Mouse (Mus musculus) G1E (cell line): Measurements from ENCODE around the gene Nes. TPM values are rescaled to one million over a fixed set of nuclear protein-coding genes. Genes with fewer than 3 reads are reported as not detected.

Experiments
- ATAC-seq: 2 replicates; pipeline ENCODE4 v1.8.0; 2016; ENCODE audit warnings: mild to moderate bottlenecking; ENCODE audit not compliant: insufficient number of reproducible peaks, poor library complexity, low FRiP score, severe bottlenecking; ENCODE audit errors: extremely low read depth
- DNase-seq: peaks from one replicate; pipeline ENCODE4 v3.0.0; 2012; ENCODE audit warnings: low spot score
- H3K27me3 ChIP-seq: 2 replicates; pipeline ENCODE4 v1.6.1; 2012; ENCODE audit warnings: mild to moderate bottlenecking, low read length, inconsistent platforms; ENCODE audit not compliant: insufficient read depth
- H3K36me3 ChIP-seq: replicated peaks from 2 replicates; pipeline ENCODE3; 2012; ENCODE audit warnings: mild to moderate bottlenecking, inconsistent platforms
- H3K4me1 ChIP-seq: 2 replicates; pipeline ENCODE4 v1.6.1; 2012; ENCODE audit warnings: low read depth, low read length, inconsistent platforms, mixed read lengths; ENCODE audit not compliant: insufficient read depth
- H3K4me3 ChIP-seq: 2 replicates; pipeline ENCODE4 v1.5.1; 2012; ENCODE audit warnings: low read depth, mild to moderate bottlenecking, inconsistent platforms, low read length, moderate library complexity, mixed read lengths
- H3K9me3 ChIP-seq: replicated peaks from 2 replicates; pipeline ENCODE4 v1.6.1; 2012; ENCODE audit warnings: inconsistent platforms
- CTCF ChIP-seq: IDR thresholded peaks from 2 replicates; pipeline ENCODE4 v1.5.1; 2012; ENCODE audit warnings: low read depth, low read length, inconsistent platforms, mixed read lengths
- GATA1 ChIP-seq: IDR thresholded peaks from 2 replicates; pipeline ENCODE4 v1.6.1; 2012; ENCODE audit warnings: borderline replicate concordance, low read length, inconsistent platforms, mixed read lengths
- GATA2 ChIP-seq: IDR thresholded peaks from 2 replicates; pipeline ENCODE4 v1.6.1; 2012; ENCODE audit warnings: low read depth, low read length, inconsistent platforms, borderline replicate concordance
- POLR2AphosphoS5 ChIP-seq: IDR thresholded peaks from 2 replicates; pipeline ENCODE4 v1.6.1; 2012; ENCODE audit warnings: low read depth, low read length, inconsistent platforms; ENCODE audit not compliant: insufficient replicate concordance
- TAL1 ChIP-seq: conservative IDR thresholded peaks from 2 replicates; pipeline ENCODE4 v1.6.1; 2012; ENCODE audit warnings: low read depth, low read length, inconsistent platforms, mixed read lengths
- polyA plus RNA-seq: library from polyadenylated mRNA; stranded (reverse); fragments of >175 nt; gene quantifications from 2 replicates; pipeline ENCODE4 v1.2.3, GENCODE M21; 2012
- total RNA-seq, 2 experiments: library from RNA; stranded (forward) in 1 of 2; stranded (reverse) in 1 of 2; fragments of 200-1000 nt in 1 of 2; fragments of >200 nt in 1 of 2; fragmentation: Nextera tagmentation in 1 of 2; gene quantifications; 2 replicates each; pipeline ENCODE4 v1.2.3; 2014 to 2017

Gene Nes
- total and polyA plus RNA-seq, 3 experiments, result 0.02 to 0.22 TPM; not detected in 1

DNA sequence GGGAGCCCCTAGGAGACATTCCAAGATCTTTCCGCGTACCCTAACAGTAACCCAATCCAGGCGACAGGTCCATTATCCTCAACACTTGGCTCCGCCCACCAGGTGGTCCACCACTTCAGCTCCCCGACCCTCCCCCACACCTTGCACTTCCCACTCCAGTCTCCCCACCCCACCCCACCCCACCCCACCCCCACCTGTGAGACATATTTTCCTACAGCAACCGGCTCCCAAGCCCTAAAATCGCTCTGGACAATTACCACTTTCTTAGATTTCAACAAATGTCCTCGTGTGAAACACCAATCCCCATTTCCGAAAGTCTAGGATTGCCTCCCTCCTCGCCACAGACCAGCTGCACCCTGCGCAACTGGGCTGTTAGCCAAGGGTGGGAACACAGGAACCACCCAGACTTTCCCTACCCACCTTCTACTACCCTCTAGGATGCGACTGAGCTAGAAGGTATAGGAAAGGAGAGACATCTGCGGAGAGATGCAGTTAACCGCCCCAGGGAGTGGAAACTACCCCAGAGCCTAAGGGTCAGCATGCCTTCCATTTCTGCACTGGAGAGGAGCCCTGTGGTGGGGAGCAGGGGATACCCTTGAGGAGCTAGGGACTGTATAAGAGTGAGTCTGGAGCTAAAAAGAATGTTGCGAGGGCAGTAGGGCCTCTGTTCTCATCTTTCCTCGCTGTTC lies 21.5 kb upstream of the Nes start:
- no peaks in the 10 kb centered on the region for H3K9me3 ChIP-seq
- H3K4me3 ChIP-seq, result no peak overlapping the region
- TF ChIP-seq GATA1 (no peak), POLR2AphosphoS5 (no peak), CTCF (no peak), GATA2 (no peak), TAL1 (no peak)
- DNase-seq, result no peak
- H3K27me3 ChIP-seq, result peaks cover 69% of the 10 kb centered on the region
- peaks cover 15% of the 10 kb centered on the region for H3K36me3 ChIP-seq
- peaks cover 25% of the 10 kb centered on the region for H3K4me1 ChIP-seq
- no peak for ATAC-seq

DNA sequence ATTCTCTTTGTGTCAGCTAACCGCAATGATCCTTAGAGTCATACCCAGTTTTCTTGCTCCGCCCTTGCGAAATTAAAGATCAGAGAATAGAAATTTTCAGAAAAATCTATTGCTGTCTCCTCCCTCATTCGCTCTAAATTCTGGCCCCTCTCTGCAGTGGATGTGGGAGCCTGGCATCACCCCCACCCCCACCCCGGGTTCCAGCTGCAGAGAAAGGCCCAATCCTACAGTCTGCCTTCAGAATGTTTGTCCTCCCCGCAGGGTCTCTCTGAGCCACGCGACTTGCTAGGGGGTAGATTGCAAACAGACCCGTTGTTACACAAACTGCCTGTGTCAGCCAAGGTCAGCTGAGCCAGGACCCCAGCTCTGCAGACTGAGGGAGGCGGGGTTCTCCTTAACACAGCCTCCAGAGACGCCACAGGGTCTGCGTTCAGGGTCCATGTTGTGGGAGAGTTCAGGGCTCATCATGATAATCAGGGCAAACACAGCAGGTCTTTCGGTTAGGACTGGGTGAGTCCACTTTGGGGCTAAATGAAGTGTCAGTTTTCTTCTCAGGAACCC lies 20.8 kb upstream of the Nes start:
- DNase-seq, result no peak
- Histone ChIP-seq H3K36me3 (peaks cover 9% of the 10 kb centered on the region), H3K4me1 (peaks cover 25% of the 10 kb centered on the region), H3K9me3 (no peaks in the 10 kb centered on the region), H3K4me3 (no peak overlapping the region), H3K27me3 (peaks cover 74% of the 10 kb centered on the region)
- TF ChIP-seq GATA1 (no peak), POLR2AphosphoS5 (no peak)
- no peak for ATAC-seq

DNA sequence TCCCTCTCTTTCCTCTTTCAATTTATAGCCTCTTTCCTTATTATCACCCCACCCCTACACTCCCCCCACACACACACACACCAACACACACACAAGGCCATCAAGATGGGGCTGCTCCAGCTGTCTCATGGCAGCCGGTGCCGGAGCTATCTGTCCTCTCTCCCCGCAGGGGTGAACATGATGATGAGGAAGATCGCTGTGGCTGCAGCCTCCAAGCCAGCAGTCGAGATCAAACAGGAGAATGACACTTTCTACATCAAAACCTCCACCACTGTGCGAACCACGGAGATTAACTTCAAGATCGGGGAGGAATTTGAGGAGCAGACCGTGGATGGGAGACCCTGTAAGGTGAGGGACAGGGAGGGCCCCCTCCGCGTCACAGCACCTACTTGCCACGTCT lies 18.9 kb upstream of the Nes start:
- peaks cover 84% of the 10 kb centered on the region for H3K27me3 ChIP-seq
- no peaks in the 10 kb centered on the region for H3K36me3 ChIP-seq
- H3K9me3 ChIP-seq, result no peaks in the 10 kb centered on the region
- TF ChIP-seq GATA1, result no peak
- TF ChIP-seq TAL1, result no peak
- TF ChIP-seq POLR2AphosphoS5, result no peak
- TF ChIP-seq GATA2, result no peak
- no peak for TF ChIP-seq CTCF
- DNase-seq (no peak), ATAC-seq (no peak)
- no peak overlapping the region for H3K4me3 ChIP-seq
- H3K4me1 ChIP-seq, result peaks cover 14% of the 10 kb centered on the region

DNA sequence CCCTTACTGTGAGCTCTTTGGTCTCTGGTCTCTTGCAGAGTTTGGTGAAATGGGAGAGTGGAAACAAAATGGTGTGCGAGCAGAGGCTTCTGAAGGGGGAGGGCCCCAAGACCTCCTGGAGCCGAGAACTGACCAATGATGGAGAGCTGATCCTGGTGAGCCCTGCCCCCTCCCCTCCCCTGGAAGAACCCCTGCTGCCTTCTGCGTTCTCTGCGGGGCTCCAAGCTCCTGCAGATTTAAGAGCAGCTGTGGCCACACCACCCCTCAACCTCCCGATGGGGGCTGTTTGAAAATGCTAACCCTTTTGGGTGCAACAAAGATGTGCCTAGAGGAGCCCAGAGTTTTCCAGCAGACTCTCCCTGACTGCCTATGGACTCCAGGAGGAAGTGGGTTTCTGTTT lies 18.4 kb upstream of the Nes start:
- ATAC-seq, result no peak
- H3K36me3 ChIP-seq, result no peaks in the 10 kb centered on the region
- H3K9me3 ChIP-seq, result no peaks in the 10 kb centered on the region
- H3K27me3 ChIP-seq, result peaks cover 83% of the 10 kb centered on the region
- DNase-seq, result no peak
- peaks cover 11% of the 10 kb centered on the region for H3K4me1 ChIP-seq
- H3K4me3 ChIP-seq, result no peak overlapping the region
- TF ChIP-seq TAL1 (no peak), POLR2AphosphoS5 (no peak), GATA1 (no peak), GATA2 (no peak), CTCF (no peak)

DNA sequence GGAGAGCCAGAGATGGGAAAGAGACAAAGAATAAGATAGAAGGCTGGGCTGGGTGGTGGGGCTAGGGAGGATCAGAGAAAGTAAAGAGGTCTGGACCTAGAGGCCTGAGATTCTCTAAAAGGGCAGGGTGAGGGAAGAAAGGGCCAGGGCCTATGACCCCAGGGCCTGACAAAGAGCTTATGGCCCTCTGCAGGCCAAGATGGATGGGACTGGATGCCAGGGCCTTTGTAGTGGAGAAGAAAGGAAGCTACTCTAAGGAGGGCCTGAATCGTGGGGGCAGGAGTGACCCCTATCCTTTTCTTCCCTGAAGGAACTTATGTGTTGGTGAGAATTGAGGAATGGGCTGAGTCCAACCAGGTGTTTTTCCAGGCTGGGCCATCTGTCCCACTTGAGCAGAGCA lies 12.8 kb upstream of the Nes start:
- TF ChIP-seq TAL1 (no peak), POLR2AphosphoS5 (no peak), CTCF (no peak), GATA2 (no peak), GATA1 (no peak)
- ATAC-seq (no peak), DNase-seq (no peak)
- Histone ChIP-seq H3K9me3 (no peaks in the 10 kb centered on the region), H3K4me1 (peaks cover 6% of the 10 kb centered on the region), H3K4me3 (no peak overlapping the region), H3K36me3 (no peaks in the 10 kb centered on the region), H3K27me3 (peaks cover 72% of the 10 kb centered on the region)

DNA sequence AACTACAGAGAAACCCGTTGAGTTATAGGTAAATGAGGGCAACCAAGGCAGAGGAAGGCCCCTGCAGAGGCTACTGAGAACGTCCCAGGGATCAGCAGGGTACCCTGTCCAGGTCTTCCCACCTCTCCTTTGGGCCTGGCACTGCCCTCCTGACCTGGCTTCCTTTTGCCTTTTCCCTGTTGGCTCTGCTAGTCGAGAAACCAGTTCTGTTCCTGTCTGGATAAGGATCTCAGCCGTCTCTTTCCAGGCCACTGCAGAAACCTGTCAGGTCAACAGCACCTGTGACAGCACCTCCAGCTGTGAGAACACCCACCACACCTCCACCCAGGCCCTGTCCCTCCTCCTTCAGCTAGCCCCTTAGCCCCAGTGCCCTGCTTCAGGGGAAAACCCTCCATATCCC lies 12.4 kb upstream of the Nes start:
- TF ChIP-seq POLR2AphosphoS5 (no peak), TAL1 (no peak), GATA2 (no peak), GATA1 (no peak), CTCF (no peak)
- H3K36me3 ChIP-seq, result no peaks in the 10 kb centered on the region
- H3K27me3 ChIP-seq, result peaks cover 71% of the 10 kb centered on the region
- no peak overlapping the region for H3K4me3 ChIP-seq
- DNase-seq (no peak), ATAC-seq (no peak)
- no peaks in the 10 kb centered on the region for H3K9me3 ChIP-seq
- H3K4me1 ChIP-seq, result peaks cover 6% of the 10 kb centered on the region
